Mouse (Mus musculus) left cerebral cortex, adult 11 months (tissue): Measurements from ENCODE around the gene Cenpj.

Experiments
- DNase-seq: peaks from one replicate; pipeline ENCODE4 v3.0.0; 2022; ENCODE audit warnings: low spot score

The Cenpj gene

GRCm38 (mm10) chr14:56575416-56575815 lies at the start of gene Cenpj, which contains the start of gene Parp4:
TSS of gene Cenpj (minus strand) at chr14:56575425.
TSS of gene Parp4 (plus strand) at chr14:56575619.
- DNase-seq: peak; percentile 25

DNA sequence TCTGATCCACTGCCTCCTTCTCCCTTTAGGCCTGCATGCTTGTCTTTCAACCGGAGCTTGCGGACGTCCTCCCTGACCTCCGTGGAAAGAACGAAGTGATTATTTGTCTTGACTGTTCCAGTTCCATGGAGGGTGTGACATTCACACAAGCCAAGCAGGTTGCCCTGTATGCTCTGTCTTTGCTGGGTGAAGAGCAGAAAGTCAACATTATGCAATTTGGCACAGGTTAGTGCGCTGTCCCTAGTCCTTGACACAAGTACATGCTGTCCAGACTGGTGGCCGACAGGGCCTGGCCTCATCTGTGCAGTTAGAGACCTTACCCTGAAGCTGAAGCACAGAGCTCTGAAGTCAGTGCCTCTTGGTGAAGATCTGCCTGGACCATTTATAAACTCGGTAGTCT lies 45.2 kb upstream of the Cenpj start:
- no peak for DNase-seq

- no peak for DNase-seq
These were observed 42.2 kb upstream of the Cenpj start for GRCm38 (mm10) chr14:56617470-56617869.

DNA sequence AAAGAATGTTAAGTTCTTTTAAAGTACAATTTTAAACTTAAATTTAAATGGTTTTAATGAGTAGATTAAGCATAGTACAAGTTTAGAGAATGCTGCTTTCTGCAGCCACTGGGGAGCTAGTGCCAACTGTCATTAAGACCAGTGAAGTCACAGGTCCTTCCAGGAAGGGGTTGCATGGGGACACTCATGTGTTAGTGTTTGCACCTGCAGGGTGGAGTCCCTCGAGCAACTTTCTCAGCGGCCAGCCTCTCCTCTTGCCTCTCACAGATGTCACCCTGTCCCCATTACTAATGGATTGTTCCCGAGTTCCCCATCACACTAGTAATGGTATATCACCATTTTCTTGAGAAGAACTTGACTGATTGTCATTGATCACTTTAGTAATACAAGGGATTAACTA lies 38.0 kb upstream of the Cenpj start:
- no peak for DNase-seq

DNA sequence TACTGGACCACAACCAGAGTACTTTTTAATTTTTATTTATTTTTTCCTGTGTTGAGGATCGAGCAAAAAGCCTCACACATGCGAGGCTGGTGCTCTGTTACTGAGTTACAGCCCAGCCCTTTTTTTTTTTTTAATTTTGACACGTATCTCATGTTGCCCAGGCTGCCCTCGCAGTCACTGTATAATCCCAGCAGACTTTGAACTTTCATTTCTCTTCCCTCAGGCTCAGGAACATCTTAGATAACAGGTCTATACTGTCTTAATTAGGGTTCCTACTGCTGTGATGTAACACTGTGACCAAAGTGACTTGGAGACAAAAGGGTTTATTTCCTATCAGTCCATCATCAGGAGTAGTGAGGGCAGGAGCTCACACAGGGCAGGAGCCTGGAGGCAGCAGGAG lies 29.9 kb upstream of the Cenpj start:
- DNase-seq: no peak

DNA sequence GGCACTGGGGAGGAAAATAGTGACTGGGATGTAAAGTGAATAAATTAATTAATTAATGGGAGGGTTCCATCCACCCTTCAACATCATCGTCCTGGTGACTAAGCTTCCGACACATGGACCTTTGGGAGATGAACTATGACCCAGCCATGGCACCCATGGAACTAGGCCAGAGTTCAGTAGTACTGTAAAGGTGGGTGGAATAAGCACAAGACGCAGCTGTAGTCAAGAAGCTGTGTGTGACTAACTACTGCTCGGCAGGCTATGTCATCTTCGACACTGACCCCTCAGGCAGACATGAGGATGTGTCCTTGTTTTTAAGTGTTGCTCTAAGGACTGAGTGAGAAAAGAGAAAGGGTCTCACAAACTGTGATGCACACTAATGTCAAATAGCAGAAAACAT lies 29.2 kb upstream of the Cenpj start:
- DNase-seq: no peak

DNA sequence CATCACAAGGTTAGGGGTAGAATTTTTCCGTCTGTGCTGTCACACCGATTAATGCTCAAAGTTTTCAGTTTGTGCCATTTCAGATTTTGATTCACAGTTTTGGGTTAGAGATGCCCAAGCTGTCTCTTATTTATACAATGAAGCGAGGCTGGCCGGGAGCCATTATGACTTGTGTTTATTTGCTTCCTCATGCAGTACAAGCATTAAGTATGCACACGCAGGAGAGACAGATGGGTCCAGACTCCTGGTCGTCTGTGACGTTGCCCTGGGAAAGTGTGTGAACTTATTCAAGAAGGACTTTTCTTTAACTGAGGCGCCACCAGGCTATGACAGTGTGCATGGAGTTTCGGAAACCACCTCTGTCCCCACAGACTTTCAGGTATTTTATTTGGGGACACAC lies 26.8 kb upstream of the Cenpj start:
- no peak for DNase-seq

- DNase-seq: no peak
These were observed 23.5 kb upstream of the Cenpj start for GRCm38 (mm10) chr14:56598759-56599158.

GRCm38 (mm10) chr14:56594811-56595210 lies 19.6 kb upstream of the Cenpj start:
- DNase-seq: no peak

DNA sequence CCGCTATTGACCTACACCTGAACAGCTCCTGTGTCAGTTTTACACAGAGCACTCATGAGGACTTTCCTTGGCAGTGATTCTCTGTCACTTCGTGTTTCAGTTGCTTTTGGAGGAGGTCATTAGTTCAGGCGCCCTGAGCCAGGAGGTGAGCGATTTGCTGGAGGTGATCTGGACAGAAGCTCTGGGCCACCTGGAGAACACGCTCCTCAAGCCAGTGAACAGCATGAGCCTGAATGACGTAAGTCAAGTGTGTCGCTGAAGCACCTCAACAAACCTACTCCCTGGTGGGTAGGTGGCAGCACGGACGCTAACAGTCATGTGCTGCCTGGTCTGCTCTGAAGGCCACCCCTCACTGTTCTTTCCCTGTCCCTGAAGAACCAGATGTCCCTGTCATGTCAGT lies 17.0 kb upstream of the Cenpj start:
- DNase-seq: no peak

GRCm38 (mm10) chr14:56582294-56582693 lies 7.1 kb upstream of the Cenpj start:
- DNase-seq: no peak

- DNase-seq: no peak
These were observed 5.9 kb upstream of the Cenpj start for GRCm38 (mm10) chr14:56581117-56581516.

GRCm38 (mm10) chr14:56579011-56579410 lies 3.8 kb upstream of the Cenpj start:
- DNase-seq: no peak

GRCm38 (mm10) chr14:56575969-56576901 lies 1.0 kb upstream of the Cenpj start:
- DNase-seq: no peak

- no peak for DNase-seq
These were observed 2.7 kb downstream of the Cenpj start for GRCm38 (mm10) chr14:56572546-56572945.

DNA sequence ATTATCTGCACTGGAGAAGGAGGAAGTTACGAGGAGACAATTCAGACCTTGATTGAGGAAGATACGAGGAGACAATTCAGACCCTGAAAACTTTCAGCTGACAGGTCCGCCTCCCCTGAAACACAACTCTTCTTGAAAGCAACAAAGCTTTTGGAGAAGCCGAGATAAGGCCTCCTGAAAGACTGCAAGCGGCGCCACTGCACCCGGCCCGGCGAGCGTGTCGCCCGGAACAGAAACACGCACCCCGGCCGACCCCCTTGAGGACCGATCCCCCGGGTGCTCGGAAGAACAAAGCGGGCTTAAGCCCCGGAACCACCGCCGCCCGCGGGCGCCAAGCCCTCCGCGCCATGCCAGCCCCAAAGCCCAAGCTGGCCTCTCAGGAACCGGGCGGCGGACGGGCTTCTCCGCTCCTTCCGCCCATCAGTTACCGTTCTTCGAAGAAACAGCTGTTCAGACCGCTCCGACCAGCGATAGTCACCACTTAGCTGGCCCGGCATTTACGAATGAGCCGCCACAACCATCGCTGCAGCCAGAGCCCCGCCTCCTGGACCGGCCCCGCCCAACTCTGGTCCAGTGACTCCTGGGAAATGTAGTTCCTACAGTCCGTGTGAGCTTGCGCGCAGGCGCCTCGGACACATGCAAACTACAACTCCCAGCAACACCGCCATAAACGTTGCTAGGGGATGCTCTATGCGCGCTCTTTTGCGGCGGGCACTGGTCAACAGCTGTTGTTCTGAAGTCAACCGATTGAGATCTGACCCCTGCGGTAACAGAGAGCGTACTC lies 3.7 kb downstream of the Cenpj start:
- DNase-seq: peak; percentile 93

GRCm38 (mm10) chr14:56569041-56569440 lies 6.2 kb downstream of the Cenpj start:
- no peak for DNase-seq

- DNase-seq: no peak
These were observed 7.7 kb downstream of the Cenpj start for GRCm38 (mm10) chr14:56567476-56567875.

DNA sequence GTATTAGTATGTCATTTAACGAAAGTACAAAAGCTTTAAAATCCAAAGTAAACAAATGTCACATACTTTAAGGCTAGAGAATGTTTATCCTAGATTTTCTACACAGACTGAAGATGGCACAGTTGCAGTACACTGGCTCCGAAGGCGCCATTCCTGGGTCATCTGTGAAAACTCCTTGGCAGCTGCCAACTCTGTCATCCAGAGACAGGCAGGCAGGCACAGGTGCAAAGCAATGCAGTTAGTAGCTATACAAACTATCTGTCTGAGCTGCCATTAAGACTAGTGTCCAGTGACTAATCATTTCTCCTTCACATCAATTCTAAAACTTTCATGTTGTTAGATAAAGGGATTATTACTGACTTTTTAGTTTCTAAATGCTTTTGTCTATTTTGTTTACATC lies 16.1 kb downstream of the Cenpj start:
- no peak for DNase-seq

DNA sequence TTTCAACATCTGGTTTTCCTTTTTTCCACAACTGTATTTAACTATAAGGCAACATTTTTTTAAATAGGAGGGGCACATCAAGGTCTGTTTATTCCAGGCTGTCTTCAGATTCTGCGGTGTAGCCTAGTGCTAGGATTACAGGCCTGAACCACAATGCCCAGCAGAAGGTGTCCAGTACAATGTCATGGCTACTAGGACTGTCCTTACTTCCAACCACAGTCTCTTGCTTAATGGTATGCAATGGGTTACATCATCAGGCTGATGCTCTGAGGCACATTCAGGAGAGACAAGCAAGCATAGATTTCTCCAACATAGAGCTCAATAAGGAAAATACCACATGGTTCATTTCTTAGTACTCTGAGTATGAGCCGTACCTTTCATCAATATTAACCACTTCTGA lies 20.5 kb downstream of the Cenpj start:
- DNase-seq: no peak

DNA sequence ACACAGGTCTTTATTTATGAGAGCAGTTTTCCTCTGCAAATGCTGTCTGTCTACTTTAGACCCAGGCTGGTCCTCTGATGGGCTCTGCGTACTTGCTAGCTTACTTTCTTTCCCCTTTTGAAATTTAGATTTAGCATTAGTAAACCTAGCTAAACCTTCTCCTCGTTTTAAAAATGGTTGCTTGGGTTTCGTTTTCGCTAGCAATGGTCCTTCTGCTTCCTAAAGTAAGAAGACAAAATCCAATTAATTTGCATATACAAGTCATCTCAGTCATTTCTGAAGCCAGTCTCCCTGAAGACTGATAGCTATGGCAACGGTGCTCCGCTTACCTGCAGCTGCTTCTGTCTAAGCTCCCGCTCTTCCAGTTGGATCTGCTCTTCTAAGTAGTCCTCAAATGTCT lies 21.9 kb downstream of the Cenpj start:
- DNase-seq: no peak

- no peak for DNase-seq
These were observed 22.3 kb downstream of the Cenpj start for GRCm38 (mm10) chr14:56552924-56553323.

DNA sequence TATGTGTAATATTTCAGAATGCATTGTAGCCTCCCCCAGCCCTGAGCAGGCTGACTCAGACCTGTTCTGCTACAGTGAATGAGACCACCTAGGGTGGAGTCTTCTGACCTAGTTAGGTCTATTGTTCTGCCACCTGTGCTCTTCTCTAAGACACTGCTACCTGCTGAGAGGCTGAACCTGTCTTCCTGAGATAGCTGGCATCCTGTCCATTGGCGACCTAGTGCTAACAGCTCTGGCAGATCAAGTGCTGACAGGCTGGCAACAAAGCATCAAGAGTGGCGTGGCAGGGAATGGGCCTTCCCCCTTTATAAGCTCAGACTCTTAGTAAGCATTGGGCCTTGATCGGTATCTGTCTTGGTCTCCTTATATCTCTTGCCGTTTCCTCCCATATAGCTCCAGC lies 24.3 kb downstream of the Cenpj start:
- DNase-seq: no peak
